Mouse (Mus musculus): ENCODE results near the gene Coq10a. TPM values are rescaled to one million over a fixed set of nuclear protein-coding genes. Genes with fewer than 3 reads are reported as not detected.

Gene Coq10a
- 15.9 and 16.2 TPM in 2 replicates for polyA plus RNA-seq (2016; fragmentation: Nextera tagmentation; extraction: Ambion mirVana)

DNA sequence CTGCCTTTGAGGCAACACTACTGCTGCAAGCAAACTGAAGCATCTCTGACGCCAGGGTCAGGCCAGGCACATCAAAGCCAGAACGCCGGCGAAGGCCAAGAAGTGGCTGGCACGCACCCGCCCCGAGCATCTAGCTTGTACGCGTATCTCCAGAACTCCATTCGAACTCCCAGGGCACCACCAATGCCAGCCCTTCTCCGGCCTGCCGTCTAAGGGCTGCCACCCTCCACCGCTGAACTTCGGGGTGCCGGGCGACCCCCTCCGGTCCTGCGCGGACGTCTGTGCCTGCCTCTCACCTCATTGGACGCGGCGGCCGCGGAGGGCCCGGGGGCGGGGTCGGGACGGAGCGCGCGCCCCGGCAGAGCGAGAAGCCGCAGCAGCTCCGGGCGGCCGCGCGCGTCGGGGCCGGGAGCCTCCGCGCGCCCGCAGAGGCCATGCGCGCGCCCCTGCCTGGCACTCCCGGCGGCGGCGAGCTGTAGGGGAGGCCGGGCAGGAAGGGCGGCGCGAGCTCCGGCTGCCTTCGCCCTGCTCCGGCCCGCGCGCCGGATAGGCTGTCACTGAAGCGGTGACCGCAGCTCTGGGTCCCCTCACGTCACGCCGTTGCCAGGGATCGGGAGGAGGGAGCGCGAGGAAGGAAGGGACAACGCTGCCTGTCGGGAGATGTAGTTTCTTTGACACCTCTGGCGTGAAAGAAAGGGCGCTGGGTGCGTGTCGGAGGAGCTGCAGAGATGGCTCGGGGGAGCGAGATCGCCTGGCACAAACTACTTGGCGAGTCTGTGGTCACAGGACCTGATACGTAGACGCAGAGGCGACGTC lies at the start of gene Coq10a:
Gene Coq10a (minus strand): TSS at position 596 of the 816 bp plus-strand sequence.
- peaks cover 22% of the 10 kb centered on the region for H3K4me1 ChIP-seq (replicated peaks)
- H3K9ac ChIP-seq: peak within 1 kb of the TSS; percentile 77
- under 1% methylated on average over 87 of the region's 87 CpGs for WGBS
- peak within 1 kb of the TSS; percentile 87 for H3K27ac ChIP-seq (ENCODE audit: poor library complexity, severe bottlenecking)
- peak within 1 kb of the TSS; percentile 90 for H3K4me2 ChIP-seq
- no peaks in the 10 kb centered on the region for H3K27me3 ChIP-seq (replicated peaks)
- H3K36me3 ChIP-seq: peaks cover 14% of the 10 kb centered on the region
- ATAC-seq (ENCODE audit: insufficient number of reproducible peaks, low FRiP score): peak; percentile 94
- H3K4me3 ChIP-seq: peak within 1 kb of the TSS; percentile 68
- H3K9me3 ChIP-seq (replicated peaks): no peaks in the 10 kb centered on the region

DNA sequence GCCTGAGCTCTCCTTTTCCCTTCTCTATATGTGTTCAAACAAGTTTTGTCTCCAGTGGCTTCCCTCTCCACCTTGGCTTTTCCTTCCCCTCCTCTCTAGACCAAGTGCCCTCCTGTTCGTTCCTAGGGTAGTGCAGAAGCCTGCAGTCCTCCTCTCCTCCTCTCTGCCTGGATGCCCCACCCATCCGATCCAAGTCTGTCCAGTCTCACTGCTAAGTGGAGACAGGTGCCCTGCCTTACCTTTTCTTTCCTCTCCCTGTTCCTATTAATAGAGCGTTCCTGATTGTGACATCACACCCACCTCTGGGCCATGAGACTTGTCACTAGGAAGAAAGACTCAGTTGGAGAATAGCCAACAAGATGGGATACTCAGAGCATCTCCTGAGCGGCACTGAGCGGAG lies 46.1 kb upstream of the Coq10a start:
- peaks cover 39% of the 10 kb centered on the region for H3K4me1 ChIP-seq (replicated peaks)
- no peaks in the 10 kb centered on the region for H3K9me3 ChIP-seq (replicated peaks)
- no peak overlapping the region for H3K4me3 ChIP-seq
- ATAC-seq (ENCODE audit: insufficient number of reproducible peaks, low FRiP score): no peak
- peak overlapping the region; percentile 43; the same call in 1 of the 2 replicates for H3K9ac ChIP-seq
- no peak overlapping the region for H3K27ac ChIP-seq (ENCODE audit: poor library complexity, severe bottlenecking)
- no peak overlapping the region for H3K4me2 ChIP-seq
- H3K27me3 ChIP-seq (replicated peaks): no peaks in the 10 kb centered on the region
- 77% methylated on average over 5 of the region's 5 CpGs for WGBS
- H3K36me3 ChIP-seq: peaks cover 54% of the 10 kb centered on the region

DNA sequence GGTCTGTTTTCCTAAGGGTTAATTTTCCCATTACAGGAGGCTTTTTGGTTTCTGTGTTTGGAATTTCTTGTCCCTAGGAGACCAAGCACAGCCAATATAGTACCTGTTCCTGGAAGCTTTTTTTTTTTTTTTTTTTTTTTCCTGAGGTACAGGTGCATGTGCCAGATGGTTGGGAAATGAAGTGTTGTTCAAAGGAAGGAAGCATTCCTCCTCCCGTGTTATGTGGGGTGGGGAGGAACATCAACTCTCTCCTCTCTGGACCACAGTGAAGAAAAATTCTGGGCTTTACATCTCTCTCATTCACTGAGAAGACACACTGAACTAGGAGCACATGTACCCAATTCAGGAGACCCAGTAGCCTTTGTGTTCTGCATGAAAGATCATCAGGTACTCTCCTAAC lies 44.3 kb upstream of the Coq10a start:
- H3K27ac ChIP-seq (ENCODE audit: poor library complexity, severe bottlenecking): no peak overlapping the region

DNA sequence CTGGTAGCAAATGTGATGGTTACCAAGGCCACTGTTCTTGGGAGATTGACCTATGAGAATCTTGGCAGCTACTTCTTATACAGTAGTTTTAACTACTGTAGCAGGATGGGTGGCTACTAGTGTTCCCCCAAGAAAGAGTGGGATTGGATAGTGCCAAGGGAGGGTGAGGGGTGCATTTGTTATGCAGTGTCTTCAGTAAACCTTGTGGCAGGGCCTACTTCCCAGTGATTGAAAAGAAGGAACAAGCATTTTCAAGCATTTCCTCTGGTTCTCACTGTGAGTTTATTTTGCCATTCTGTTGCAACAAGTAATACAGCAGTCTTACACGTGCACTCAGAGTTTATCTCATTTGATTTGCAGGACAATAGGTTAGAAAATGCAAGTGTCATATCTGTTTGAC lies 43.8 kb upstream of the Coq10a start:
- Histone ChIP-seq H3K4me2 (peak overlapping the region; percentile 84), H3K4me1 (replicated peaks) (peaks cover 49% of the 10 kb centered on the region), H3K36me3 (peaks cover 41% of the 10 kb centered on the region), H3K27me3 (replicated peaks) (no peaks in the 10 kb centered on the region), H3K4me3 (peak overlapping the region; percentile 86), H3K9ac (peak overlapping the region; percentile 91), H3K9me3 (replicated peaks) (no peaks in the 10 kb centered on the region), H3K27ac (ENCODE audit: poor library complexity, severe bottlenecking) (peak overlapping the region; percentile 94; the same call in 1 of the 2 replicates)
- WGBS: 36% methylated on average over 1 of the region's 1 CpGs
- ATAC-seq (ENCODE audit: insufficient number of reproducible peaks, low FRiP score): no peak

More for the DNA sequence above, 44.3 kb upstream of the Coq10a start:
- Histone ChIP-seq H3K4me3 (peak overlapping the region; percentile 86), H3K4me1 (replicated peaks) (peaks cover 49% of the 10 kb centered on the region), H3K36me3 (peaks cover 41% of the 10 kb centered on the region), H3K9ac (no peak overlapping the region), H3K27me3 (replicated peaks) (no peaks in the 10 kb centered on the region), H3K9me3 (replicated peaks) (no peaks in the 10 kb centered on the region), H3K4me2 (peak overlapping the region; percentile 84)
- 67% methylated on average over 1 of the region's 1 CpGs for WGBS
- ATAC-seq (ENCODE audit: insufficient number of reproducible peaks, low FRiP score): no peak

DNA sequence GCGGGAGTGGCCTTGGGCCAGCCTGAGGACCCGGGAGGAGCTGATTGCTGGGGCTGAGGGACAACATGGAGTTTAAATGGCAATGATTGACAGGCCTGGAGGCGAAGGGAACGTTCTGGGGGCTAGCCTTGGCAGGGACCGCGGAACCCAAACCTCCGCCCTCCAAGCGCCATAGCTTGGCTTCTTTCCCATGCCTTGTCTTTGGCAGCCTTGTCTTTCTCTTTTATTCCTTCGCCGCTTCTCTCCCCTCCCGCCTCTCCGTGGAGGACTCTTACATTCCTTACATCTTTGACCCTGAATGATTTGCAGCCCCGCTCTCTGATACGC lies 43.2 kb upstream of the Coq10a start:
- under 1% methylated on average over 14 of the region's 14 CpGs for WGBS
- H3K4me2 ChIP-seq: peak overlapping the region; percentile 84
- H3K27me3 ChIP-seq (replicated peaks): no peaks in the 10 kb centered on the region
- H3K9ac ChIP-seq: peak overlapping the region; percentile 91
- H3K27ac ChIP-seq (ENCODE audit: poor library complexity, severe bottlenecking): peak overlapping the region; percentile 94
- ATAC-seq (ENCODE audit: insufficient number of reproducible peaks, low FRiP score): no peak
- peaks cover 37% of the 10 kb centered on the region for H3K36me3 ChIP-seq
- peak overlapping the region; percentile 86 for H3K4me3 ChIP-seq
- H3K9me3 ChIP-seq (replicated peaks): no peaks in the 10 kb centered on the region
- H3K4me1 ChIP-seq (replicated peaks): peaks cover 49% of the 10 kb centered on the region

DNA sequence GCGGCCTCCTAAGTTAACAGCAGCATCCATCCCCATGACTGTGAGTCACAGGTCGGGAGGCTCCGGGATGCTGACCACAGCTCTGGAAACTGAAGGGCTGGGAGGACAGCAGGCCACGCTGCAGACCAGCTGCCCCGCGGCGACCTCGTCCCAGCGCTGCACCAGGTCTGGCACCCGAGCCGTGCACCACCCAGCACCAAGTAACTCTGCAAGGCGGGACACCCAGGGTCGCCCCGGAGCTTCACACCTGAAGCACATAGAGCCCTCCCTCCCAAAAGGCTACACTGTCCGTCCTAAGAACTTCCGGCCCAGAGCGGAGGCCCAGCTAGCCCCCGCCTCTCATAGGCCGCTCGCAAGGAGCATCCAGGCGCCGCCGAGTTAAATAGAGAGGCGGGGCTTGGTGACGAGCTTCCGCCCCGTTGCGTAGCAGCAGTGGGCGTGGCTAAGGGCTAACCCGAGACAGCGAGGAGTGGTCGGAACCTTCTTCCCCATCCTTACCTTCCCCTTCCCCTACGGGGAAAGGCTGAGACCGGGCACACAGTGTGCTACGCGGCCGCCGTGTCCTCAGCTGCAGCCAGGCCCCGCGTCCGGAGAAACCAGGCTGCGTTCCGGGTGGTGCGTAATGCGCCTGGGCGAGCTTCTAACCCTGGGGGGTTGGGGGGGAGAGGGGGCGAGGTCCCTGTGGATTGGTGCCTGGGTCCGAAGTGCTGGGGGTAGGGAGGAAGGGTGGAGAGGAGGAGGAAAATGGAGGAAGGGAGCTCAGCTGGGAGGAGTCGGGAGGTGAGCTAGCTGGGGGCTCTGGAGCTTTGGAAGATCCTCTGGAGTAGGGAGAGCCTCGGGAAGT lies 42.6 kb upstream of the Coq10a start, which contains the start of the genes Nabp2 and Rnf41:
Gene Nabp2 (minus strand): TSS at position 282 of the 844 bp plus-strand sequence.
Gene Rnf41 (plus strand): TSS at position 447 of the 844 bp plus-strand sequence.
- peak; percentile 92 for ATAC-seq (ENCODE audit: insufficient number of reproducible peaks, low FRiP score)
- H3K27ac ChIP-seq (ENCODE audit: poor library complexity, severe bottlenecking): peak within 1 kb of the TSS; percentile 94
- WGBS: under 1% methylated on average over 49 of the region's 50 CpGs
- H3K9ac ChIP-seq: peak within 1 kb of the TSS; percentile 91
- H3K9me3 ChIP-seq (replicated peaks): no peaks in the 10 kb centered on the region
- peaks cover 49% of the 10 kb centered on the region for H3K4me1 ChIP-seq (replicated peaks)
- peaks cover 36% of the 10 kb centered on the region for H3K36me3 ChIP-seq
- H3K4me2 ChIP-seq: peak within 1 kb of the TSS; percentile 84
- H3K27me3 ChIP-seq (replicated peaks): no peaks in the 10 kb centered on the region
- peak within 1 kb of the TSS; percentile 86 for H3K4me3 ChIP-seq

DNA sequence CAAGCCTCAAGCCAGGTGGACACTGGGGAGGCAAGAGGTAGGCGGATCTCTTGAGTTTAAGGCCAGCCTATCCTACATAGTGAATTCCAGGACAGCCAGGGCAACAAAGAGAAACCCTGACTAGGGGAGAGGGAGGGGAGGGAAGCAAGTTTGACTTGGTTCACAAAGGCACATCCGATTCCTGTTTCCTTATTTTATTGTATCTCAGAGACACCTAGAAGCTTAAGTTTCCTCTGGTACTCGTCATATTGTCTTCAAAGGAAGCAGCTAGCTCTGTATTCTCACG lies 41.7 kb upstream of the Coq10a start:
- no peak for ATAC-seq (ENCODE audit: insufficient number of reproducible peaks, low FRiP score)
- Histone ChIP-seq H3K9me3 (replicated peaks) (no peaks in the 10 kb centered on the region), H3K27ac (ENCODE audit: poor library complexity, severe bottlenecking) (peak overlapping the region; percentile 94), H3K4me2 (peak overlapping the region; percentile 84), H3K27me3 (replicated peaks) (no peaks in the 10 kb centered on the region), H3K36me3 (peaks cover 36% of the 10 kb centered on the region), H3K9ac (peak overlapping the region; percentile 65), H3K4me3 (peak overlapping the region; percentile 86), H3K4me1 (replicated peaks) (peaks cover 49% of the 10 kb centered on the region)
- 21% methylated on average over 4 of the region's 4 CpGs for WGBS

DNA sequence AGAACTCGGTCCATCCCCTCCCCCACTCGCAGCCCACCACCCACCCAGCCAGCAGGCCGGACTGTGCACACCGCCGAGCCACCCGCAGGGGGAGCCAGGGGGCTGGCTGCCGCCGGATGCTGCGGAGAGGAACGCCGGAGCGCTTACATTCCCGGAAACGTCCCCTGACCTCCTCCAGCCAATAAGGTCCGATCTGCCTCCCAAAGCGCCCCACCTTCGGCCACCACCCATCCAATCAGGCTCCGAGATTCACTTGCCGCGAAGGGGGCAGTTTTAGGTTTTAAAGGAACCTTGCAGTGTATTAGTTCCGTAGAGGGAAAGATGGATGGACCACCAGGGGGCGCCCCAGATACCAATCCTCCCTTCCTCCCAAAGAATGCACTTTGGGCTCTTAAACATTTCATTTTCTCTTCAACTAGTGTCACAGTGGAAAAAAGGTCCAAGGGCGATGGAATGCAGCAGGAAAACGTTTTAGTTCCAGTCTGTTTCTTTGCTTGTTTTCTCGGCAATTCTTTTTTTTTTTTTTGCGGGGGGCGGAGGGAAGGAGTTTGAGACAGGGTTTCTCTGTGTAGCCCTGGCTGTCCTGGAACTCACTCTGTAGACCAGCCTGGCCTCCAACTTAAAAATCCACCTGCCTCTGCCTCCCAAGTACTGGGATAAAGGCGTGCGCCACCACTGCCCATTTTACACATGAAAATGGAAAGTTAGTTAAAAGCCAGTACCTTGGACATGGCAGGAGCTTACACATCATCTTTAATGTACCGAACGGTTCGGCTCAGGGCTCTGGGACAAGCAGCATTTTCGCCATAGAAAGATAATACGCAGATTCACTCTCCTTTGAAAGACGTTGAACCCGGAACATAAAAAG lies 41.1 kb upstream of the Coq10a start:
- peaks cover 32% of the 10 kb centered on the region for H3K36me3 ChIP-seq
- H3K27me3 ChIP-seq (replicated peaks): no peaks in the 10 kb centered on the region
- no peaks in the 10 kb centered on the region for H3K9me3 ChIP-seq (replicated peaks)
- H3K4me2 ChIP-seq: peak overlapping the region; percentile 84
- H3K4me1 ChIP-seq (replicated peaks): peaks cover 47% of the 10 kb centered on the region
- peak overlapping the region; percentile 94 for H3K27ac ChIP-seq (ENCODE audit: poor library complexity, severe bottlenecking)
- peak overlapping the region; percentile 86 for H3K4me3 ChIP-seq
- H3K9ac ChIP-seq: peak overlapping the region; percentile 88
- WGBS: 7% methylated on average over 36 of the region's 36 CpGs
- ATAC-seq (ENCODE audit: insufficient number of reproducible peaks, low FRiP score): peak; percentile 91

DNA sequence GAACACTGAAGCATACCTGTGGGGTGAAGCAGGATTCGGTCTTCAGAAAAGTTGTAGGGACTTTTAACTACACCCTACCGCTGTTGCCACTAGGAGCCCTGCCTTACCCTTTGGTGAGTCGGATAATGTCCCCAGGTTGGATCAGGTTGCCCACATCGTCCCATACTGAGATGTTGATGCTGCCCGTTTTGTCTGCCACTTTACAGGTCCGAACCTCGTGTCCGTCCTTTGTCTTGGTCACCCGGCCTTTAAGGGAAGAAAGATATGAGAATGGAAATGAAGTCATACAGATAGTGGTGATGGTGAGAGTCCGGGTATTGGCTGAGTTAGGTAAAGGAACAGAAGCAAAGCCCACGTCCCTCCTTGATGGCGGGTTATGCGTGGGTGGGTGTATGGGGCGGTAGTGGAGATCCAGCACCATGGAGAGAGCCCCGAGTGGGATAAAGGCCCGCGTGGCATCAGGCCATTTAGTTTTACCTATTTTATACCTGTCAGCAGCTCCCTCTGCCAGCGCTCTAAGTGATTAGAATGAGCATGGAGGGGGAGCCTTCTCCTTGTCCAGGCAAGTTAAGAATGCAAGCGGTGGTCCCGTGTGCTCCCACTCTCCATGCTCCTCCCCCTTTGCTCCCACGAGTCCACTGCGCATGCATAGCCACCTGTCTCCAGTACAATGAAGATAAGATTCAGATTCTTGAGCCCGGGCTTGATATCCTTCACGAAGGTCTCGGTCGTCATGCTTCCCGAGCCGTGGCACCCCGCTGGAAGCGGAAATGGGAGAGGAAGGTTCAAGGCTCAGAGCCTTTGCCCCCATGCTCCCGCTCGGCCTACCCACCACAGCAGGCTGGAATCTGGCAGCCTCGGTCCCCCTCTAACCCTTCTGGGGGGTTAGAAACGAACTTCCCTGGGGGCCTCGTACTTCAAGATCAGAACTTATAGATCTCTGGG lies 40.1 kb upstream of the Coq10a start:
- no peaks in the 10 kb centered on the region for H3K27me3 ChIP-seq (replicated peaks)
- H3K36me3 ChIP-seq: peaks cover 31% of the 10 kb centered on the region
- H3K4me3 ChIP-seq: peak overlapping the region; percentile 86
- H3K4me1 ChIP-seq (replicated peaks): peaks cover 36% of the 10 kb centered on the region
- peak overlapping the region; percentile 88 for H3K9ac ChIP-seq
- no peaks in the 10 kb centered on the region for H3K9me3 ChIP-seq (replicated peaks)
- WGBS: 15% methylated on average over 35 of the region's 35 CpGs
- ATAC-seq (ENCODE audit: insufficient number of reproducible peaks, low FRiP score): no peak
- peak overlapping the region; percentile 84 for H3K4me2 ChIP-seq
- H3K27ac ChIP-seq (ENCODE audit: poor library complexity, severe bottlenecking): peak overlapping the region; percentile 58; the same call in 1 of the 2 replicates

DNA sequence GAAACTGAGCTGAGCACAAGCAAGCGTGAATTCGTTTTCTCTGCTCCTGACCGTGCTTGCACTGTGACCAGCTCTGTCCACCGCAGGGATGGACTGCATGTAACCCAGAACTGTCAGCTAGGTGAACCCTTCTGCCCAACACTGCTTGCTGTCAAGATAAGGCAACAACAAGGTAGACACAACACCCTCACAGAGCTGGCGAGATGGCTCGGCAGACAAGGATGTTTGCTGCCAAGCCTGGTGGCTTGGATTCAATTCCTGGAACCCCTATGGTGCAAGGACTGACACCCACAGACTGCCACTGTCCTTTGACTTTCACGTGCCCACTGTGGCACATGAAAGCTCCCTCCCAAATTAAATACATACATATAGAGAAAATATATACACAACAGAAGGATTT lies 35.1 kb upstream of the Coq10a start:
- H3K36me3 ChIP-seq: peaks cover 32% of the 10 kb centered on the region
- no peaks in the 10 kb centered on the region for H3K27me3 ChIP-seq (replicated peaks)
- ATAC-seq (ENCODE audit: insufficient number of reproducible peaks, low FRiP score): no peak
- no peaks in the 10 kb centered on the region for H3K9me3 ChIP-seq (replicated peaks)
- no peak overlapping the region for H3K4me2 ChIP-seq
- no peak overlapping the region for H3K27ac ChIP-seq (ENCODE audit: poor library complexity, severe bottlenecking)
- WGBS: 82% methylated on average over 7 of the region's 7 CpGs
- no peak overlapping the region for H3K4me3 ChIP-seq
- H3K4me1 ChIP-seq (replicated peaks): peaks cover 9% of the 10 kb centered on the region
- H3K9ac ChIP-seq: no peak overlapping the region
